Mouse (Mus musculus) liver, adult (tissue): Measurements from ENCODE around the gene Tet3.

Experiments used
- GATA4 ChIP-seq: IDR thresholded peaks from 2 replicates; pipeline ENCODE4 v1.6.1; 2014; ENCODE audit warnings: mild to moderate bottlenecking, low read length; ENCODE audit not compliant: insufficient replicate concordance

Gene Tet3

GRCm38 (mm10) chr6:83485854-83486253 is 27.0 kb upstream of the Tet3 start:
- TF ChIP-seq GATA4, result no peak

GRCm38 (mm10) chr6:83483776-83484175 is 24.9 kb upstream of the Tet3 start:
- TF ChIP-seq GATA4, result no peak

DNA sequence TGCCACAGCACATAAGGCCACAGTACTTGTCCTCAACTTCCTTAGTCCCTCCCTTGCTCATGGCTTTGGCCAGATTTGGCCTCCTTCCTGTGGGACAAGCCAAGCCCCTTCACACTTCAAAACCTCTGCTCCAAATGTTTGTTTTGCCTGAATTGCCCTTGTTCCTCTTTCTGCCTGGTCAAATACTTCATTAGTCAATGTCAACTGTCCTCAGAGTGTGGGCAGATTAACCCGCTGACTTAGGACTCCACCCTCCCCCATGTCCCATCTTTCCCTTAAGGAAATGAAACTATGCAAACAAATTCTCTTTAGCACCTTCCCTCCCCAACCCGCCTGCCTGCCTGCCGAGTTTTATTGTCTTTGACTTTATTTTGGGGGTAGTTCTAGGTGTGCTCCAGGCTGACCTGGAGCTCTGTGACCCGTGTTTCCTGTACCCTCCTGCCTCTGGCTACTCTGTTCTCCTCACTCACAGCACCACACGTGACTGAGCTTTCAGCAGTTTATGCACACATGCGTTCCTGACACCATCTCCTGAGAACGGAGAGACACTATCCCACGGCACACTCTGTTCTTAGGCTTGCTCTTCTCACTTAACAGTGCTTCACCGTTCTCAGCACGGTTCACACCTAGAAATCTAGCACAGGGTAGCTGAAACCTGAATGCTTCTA is 23.7 kb upstream of the Tet3 start:
- TF ChIP-seq GATA4, result no peak

GRCm38 (mm10) chr6:83480019-83480655 is 21.3 kb upstream of the Tet3 start:
- no peak for TF ChIP-seq GATA4

DNA sequence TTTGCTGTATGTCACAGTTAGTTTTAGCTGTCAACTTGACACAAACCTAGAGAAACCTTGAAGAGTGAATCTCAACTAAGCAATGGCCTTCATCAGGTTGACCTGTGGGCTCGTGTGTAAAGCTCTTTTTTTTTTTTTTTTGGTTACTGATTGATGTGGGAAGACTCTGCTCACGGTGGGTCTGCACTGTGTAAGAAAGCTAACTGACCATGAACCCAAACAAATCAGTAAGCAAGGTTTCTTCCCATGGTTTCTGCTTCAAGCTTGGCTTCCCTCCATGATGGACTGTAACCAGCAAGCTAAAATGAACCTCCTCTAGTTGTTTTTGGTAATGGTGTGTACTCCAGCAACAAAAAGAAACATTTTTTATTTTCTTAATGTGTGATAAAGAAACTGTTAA is 20.3 kb upstream of the Tet3 start:
- no peak for TF ChIP-seq GATA4

DNA sequence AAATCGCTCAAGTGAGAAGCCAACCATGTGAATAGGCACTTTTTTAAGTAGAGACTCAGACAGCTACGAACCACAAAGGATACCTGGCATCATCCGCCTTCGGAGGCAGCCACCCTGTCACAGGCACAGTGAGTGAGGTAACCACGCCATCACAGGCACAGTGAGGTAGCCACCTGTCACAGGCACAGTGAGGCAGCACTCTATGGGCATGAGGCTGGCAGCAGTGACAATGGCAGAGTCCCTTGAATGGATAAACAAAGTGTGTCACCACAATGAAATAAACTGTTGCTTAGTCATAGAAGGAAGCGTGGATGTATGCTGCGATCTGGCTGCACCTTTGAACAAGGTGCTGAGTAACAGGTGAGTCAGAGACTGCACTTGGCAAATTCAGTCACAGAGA is 19.7 kb upstream of the Tet3 start:
- TF ChIP-seq GATA4, result no peak

- no peak for TF ChIP-seq GATA4
These were observed 19.3 kb upstream of the Tet3 start for GRCm38 (mm10) chr6:83478217-83478616.

DNA sequence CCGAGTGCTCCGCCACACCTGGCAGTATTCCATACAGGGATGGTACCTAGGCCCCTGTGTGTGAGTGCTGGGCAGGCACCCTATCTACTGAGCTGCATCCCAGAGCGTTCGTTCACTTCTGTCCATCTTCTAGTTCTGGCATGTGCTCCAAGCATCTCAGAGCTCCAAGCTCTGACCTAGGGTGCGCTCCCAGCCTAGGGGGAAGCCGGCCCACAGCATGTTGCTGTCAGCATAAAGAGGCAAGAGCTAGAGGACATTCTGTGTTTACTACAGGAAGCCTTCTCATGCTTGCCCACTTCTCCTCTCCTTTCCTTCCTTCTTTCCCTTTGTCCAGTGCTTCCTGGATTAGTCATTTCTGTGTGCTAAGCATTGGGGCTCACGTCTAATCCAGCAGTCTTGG is 16.5 kb upstream of the Tet3 start:
- TF ChIP-seq GATA4, result no peak

DNA sequence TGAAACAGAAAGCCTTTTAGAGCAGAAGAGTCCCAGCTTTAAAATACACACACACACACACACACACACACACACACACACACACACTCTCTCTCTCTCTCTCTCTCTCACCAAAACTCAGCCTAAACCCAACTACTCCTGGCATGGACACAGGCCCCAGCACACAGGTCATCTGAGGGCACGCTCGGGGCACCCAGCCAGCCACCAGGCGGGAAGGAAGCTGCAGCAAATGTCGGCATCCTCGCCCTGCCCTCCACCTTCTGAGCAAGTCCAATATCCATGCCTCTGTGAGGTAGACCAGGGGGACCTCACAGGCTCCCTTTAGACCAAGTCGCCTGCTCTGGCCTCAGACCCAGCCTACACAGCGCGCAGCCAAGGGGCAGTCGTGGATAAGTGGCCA is 14.4 kb upstream of the Tet3 start:
- no peak for TF ChIP-seq GATA4

- TF ChIP-seq GATA4, result no peak
These were observed 12.9 kb upstream of the Tet3 start for GRCm38 (mm10) chr6:83471739-83472138.

GRCm38 (mm10) chr6:83464011-83464410 is 5.1 kb upstream of the Tet3 start:
- no peak for TF ChIP-seq GATA4

DNA sequence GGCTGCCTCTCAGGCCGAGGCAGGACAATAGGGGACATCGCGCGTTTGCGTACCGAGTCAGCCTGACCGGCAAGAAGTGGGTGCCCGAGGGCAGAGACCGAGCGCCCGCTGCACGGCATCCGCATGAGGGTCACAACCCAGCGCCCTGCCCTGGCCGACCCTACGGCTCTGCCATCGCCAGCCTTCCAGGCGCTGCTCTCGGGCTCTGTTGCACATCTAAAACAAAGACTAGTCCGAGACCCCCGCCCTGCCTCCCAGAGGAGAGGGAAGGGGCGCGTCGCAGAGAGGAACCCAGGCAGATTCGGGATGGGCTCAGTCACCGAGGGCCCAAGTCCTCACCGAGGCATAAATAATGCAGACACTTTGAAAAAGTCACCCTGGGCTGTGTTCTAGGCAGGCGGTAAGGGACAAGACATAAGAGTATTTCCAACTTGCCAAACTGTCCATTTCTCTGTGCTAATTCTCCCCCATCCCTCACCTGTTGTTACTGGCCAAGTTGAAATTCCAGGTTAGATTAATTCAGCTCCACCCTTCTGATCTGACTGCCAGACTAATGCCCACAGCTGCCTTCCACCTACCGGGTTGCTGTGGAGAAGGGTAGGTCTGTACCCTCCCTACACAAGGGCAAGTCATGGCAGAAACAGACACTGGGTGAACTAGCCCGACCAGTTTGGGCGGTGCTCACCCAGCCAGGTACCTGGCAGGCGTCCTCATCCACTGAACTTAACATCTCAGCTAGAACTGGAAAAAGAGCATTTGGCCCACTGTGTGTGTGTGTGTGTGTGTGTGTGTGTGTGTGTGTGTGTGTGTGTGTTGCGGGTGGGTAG is 1.7 kb downstream of the Tet3 start:
- TF ChIP-seq GATA4, result no peak

DNA sequence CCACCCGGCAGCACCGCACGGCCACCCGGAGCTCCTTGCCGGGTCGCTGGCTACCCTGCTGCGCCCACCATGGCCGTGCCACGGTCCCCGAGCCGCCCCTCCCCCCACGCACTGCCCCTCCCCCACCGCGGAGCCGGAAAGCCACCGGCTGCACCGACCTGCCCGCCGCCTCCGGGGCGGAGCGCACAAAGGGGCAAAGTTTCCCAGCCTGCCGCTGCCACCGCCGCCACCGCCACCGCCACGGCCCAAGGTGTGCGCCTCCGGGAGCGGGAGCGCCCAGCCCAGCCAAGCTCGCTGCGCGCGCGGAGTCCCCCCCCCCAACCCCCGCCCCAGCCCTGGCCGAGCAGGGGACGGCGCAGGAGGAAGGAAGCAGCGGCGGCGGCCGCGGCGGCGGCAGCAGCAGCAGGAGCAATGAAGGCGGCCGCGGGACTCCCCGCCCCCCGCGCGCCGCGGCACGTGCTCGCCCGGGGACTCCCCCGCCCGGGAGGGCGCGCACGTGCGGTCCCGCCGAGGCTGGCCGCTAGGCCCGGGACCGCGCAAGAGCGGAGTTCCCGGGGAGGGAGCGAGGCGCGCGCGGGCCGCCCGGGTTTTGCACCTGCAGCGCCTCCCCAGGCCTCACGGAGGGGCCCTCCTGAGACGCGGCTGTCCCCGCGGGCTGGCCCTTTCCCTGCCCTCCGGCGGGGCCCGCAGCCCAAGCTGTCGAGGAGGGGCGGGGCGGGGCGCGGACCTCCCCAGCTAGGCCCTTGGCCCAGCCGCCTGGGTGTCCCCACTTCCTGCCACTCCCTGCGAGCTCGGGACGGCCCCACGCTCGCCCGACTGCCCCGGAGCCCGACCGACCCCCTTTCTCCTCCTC is 2.5 kb downstream of the Tet3 start:
- TF ChIP-seq GATA4, result no peak

- no peak; the same call in 1 of the 2 replicates for TF ChIP-seq GATA4
These were observed 3.4 kb downstream of the Tet3 start for GRCm38 (mm10) chr6:83455328-83456130.

DNA sequence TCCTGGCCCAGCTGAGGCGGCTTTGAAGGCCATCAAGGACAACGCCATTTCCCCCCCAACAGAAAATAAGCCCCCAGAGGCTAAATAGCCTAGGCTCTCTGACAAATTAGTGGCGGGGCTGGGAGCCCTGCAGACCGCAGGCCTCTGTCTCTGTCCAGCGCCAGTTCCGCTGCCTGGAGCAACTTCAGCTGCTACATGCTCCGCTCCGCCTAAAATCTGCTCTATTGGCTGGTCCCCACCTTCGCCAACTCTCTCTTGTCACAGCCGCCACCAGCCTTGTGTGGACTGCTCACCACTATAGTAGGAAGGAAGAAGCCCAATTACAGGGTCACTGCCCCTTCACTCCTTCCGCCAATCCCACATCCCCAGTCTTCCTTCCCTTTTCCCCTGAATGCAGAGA is 5.2 kb downstream of the Tet3 start:
- no peak for TF ChIP-seq GATA4
